Mouse (Mus musculus): Measurements from ENCODE around the gene Dld.

GRCm38 (mm10) chr12:31289046-31289445 is 62.2 kb downstream of the Dld start:
- TF ChIP-seq ETS1 (IDR thresholded peaks at IDR 0.05; ENCODE audit: low read depth, low read length) = no peak
- no peak for TF ChIP-seq CTCF (IDR thresholded peaks at IDR 0.05 in 2 of 3, conservative IDR thresholded peaks at IDR 0.05 in 1 of 3; ENCODE audit: control insufficient read depth in 1 of 3, insufficient read depth in 1 of 3, low read depth in 2 of 3, low read length in 3 of 3, poor library complexity in 1 of 3, severe bottlenecking in 1 of 3)
- no peak for TF ChIP-seq POLR2A (IDR thresholded peaks at IDR 0.05; ENCODE audit: control insufficient read depth in 1 of 2, insufficient read depth in 1 of 2, low read depth in 1 of 2, low read length in 2 of 2, poor library complexity in 1 of 2)
- no peak for TF ChIP-seq GABPA (IDR thresholded peaks at IDR 0.05; ENCODE audit: low read depth, low read length)
